Mouse (Mus musculus) adrenal gland, adult 8-10 months (tissue): ENCODE results near the gene Slco3a1. TPM values are rescaled to one million over a fixed set of nuclear protein-coding genes. Genes with fewer than 3 reads are reported as not detected.
A peak's percentile ranks its signal among the peaks of the same experiment; 100 is the strongest.

Experiments used
- DNase-seq: peaks from one replicate; pipeline ENCODE4 v3.0.0; 2022
- total RNA-seq, 4 experiments: library from RNA; stranded (reverse); gene quantifications; 2 replicates each; pipeline ENCODE4 v1.2.4; 2022

The Slco3a1 gene
- total RNA-seq, 4 experiments from 2014 or later, result 29.6 to 44.1 (median 39.0) TPM

- no peak for DNase-seq
Observed at GRCm38 (mm10) chr7:74341149-74341805, 213.3 kb downstream of the Slco3a1 start.

GRCm38 (mm10) chr7:74340419-74340954, 214.1 kb downstream of the Slco3a1 start:
- no peak for DNase-seq

DNA sequence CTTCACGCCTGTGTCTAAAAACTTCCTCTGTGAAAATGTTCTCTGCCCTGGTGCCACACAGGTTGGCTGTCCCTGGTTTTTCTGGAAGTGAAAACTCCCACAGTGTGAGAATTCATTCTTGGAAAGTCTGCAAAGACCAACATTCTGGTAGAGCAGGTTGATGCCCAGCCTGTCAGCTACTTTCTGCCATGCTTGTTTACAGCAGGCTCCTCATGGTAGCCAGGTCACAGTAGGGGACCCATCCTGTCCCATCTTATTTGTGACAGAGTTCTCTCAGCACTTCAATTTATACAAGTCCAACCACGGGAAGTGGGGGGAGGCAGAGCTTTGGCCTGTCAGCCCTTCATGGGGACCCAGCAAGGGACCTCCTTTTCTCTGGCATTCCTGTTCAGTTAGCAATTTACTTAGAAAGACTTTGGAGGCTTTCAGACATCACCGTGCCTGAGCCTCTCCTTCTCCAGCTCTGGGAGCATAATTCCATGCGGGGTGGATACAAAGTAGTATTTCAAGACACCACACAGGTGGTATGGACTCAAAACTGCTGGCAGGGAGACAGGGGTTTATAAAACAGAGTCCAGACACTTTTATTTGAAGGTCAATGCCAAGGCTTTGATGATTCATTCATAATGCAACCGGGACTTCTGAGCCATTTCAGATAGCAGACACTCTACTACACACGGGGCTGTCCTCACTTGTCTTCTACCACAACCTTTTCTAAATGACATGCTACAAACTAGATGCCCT, 216.7 kb downstream of the Slco3a1 start:
- no peak for DNase-seq

DNA sequence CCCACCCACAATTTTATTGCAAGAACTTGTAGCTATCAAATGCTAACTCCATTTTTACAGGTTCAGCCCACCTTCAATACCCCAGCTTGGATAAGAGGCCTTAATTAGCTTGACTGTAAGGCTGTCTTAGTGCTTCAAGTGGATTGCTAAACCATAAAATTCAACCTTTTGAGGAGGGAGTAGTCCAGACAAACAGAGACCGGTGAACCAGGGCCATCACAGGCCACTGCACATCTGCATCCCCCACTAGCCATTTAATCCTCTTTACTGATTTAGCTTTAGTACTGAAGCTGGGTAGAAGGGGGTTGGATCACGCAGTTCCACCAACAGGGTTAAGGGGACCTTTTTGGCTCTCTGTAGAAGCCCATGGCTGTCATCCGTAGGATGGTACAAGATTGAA, 222.3 kb downstream of the Slco3a1 start:
- no peak for DNase-seq

- no peak for DNase-seq
Observed at GRCm38 (mm10) chr7:74330858-74331726, 223.5 kb downstream of the Slco3a1 start.

GRCm38 (mm10) chr7:74330117-74330857, 224.3 kb downstream of the Slco3a1 start:
- no peak for DNase-seq

DNA sequence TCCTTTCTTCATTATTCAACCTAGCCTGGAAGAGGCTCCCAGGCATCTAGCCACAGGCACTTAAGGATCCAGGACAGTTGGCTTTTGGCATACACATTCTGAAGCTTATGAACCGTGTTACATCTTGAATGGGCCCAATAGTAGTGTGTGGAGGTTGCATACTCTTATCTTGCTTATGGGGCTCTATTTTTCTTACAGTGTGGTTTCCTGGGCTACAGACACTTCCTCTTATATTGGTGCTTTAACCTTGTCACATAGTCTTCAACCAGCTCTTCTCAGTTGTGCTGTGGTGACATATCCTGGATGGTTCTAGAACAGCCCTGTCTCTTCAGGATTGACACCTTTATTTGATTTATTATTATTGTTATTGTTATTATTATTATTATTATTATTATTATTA, 225.6 kb downstream of the Slco3a1 start:
- no peak for DNase-seq

GRCm38 (mm10) chr7:74327716-74328115, 226.9 kb downstream of the Slco3a1 start:
- DNase-seq, result no peak

- DNase-seq, result no peak
Observed at GRCm38 (mm10) chr7:74325052-74325451, 229.5 kb downstream of the Slco3a1 start.

DNA sequence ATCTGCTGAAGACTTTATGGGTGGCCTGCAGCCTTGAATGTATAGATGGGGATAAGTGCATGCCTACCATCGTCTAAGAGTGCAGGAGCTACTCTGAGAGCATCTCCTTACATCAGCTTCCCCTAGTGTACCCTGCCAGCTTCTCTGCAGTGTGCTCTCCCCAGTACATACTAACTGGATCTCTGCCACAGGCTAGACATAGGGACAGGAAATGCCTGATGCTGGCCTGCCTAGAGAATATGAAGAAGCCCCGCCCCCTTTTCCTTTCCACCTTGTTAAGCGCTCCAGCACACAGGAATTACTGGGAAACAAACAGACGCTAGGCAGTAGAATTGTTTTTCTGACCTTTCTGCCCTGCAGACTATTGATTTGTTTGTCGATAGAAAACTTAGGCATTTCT, 230.9 kb downstream of the Slco3a1 start:
- no peak for DNase-seq

DNA sequence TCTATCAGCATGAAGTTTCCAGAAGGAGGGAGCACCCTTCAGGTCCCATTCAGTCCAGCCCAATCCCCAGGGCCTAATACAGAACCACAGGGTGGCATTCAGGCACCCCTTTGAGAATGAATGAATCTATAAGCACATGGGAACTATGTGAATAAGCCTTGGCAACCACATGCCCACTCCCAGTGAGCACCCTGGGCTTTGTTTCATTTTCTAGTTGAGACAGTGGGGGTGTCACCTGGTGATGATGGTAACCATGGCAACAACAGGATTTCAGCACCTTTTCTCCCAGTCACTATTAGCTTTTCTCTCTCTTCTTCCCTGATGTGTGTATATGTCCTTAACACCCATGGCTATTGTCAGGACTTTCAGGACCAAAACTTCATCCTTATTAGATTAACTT, 231.4 kb downstream of the Slco3a1 start:
- DNase-seq, result no peak

DNA sequence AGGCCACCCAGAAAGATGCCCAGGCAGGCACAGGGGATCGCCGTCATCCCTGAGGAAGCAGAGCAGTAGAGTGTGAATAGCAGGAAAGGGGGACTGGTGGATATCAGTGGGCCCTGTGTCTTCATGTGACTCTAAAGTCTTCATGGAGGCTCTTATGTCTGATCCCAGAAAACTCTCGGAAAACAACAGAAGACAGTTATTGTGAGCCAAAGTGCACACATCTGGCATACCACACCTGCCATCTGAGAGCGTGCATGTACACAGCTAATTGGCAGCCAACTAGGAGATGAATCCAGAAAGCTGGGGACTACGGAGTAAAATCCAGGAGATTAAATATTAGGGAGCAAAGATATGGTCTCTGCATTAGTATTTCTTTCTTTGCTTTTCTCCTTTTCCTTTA, 233.9 kb downstream of the Slco3a1 start:
- DNase-seq, result no peak

GRCm38 (mm10) chr7:74315836-74316435, 238.6 kb downstream of the Slco3a1 start:
- DNase-seq, result peak; percentile 59

DNA sequence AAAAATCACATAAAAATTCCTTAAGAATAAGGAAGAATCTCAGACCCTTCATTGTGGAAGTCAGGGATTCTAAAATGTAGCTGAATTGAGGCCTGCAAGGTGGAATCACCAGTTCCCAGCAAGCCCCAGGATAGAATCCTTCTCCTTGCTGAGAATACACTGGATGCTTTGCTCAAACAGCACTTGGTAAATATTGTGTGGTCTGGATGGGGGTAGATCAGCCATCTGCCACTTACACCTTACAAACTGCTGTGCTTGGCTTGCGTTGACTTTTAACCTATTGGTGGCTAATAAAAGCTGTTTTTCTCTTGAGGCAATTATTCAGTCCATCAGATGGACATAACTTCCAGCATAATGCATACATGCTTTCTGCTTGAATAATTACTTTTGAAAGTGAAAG, 240.3 kb downstream of the Slco3a1 start:
- DNase-seq, result no peak

GRCm38 (mm10) chr7:74313279-74314105, 241.1 kb downstream of the Slco3a1 start:
- no peak for DNase-seq

DNA sequence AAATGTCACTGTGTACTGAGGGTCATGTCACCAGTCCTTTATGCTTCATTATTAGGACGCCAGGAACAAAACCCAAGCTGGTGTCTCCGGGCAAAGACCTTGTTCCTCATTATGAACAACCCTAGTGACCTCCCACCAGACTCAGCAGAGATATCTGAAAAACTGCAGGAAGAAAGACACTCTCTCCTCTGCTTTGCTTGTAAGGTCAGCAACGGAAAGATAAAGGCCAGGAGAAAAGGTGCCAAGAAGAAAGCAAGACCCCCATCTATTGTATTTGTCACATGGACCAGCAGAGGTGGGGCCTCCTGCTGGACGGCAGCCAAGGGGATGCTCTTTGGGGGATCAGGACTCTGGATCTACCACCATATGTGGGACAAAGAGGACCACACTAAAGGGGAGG, 243.0 kb downstream of the Slco3a1 start:
- no peak for DNase-seq

DNA sequence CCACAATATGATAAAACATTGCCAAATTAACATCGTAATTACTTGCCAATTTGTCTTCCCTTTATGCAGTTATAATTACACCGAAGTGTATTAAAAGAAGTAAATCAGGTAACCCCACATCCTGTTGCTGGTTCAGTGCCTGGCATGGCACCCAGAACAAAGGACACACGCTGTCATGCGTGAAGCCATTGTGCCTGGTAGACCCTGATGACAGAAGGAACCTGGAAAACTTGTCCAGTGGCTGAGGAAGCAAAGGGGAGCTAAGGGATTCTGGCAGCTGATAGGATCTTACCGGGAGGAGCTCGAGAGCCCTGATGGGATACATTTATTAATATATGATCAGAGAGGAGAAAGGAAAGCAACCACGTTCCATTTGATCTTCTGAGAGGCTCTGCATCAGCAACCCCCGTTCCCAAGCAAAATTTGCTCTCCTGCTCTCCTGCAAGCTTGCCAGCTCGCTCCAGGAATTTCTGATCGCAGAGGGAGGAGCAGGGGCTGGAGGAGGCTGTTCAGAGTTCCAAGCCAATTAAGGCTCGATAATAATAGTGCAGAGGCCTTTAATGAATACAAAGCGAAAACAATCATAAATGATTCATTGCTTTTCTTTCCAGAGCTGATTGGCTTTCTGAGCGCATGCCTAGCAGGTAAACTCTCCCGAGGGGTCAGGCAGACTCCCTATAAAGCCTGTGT, 250.8 kb downstream of the Slco3a1 start:
- DNase-seq, result no peak

DNA sequence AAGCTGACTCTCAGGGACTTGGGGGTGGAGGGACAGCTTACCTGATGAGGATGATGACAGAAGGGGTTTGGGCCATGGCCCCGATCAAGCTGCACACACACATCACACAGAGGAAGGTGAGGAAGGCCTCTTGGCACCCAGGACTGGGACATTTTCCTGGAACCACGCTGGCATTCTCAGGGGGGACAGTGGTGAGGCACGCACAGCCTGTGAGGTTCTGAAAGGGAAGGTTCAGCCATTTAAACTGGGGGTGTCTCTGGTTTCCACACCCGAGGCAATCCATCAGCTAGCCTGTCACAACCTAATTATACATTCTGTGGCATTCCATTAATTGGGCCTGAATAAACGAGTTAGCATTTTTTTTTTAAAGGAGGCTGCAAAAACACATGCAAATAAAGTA, 251.5 kb downstream of the Slco3a1 start:
- no peak for DNase-seq

DNA sequence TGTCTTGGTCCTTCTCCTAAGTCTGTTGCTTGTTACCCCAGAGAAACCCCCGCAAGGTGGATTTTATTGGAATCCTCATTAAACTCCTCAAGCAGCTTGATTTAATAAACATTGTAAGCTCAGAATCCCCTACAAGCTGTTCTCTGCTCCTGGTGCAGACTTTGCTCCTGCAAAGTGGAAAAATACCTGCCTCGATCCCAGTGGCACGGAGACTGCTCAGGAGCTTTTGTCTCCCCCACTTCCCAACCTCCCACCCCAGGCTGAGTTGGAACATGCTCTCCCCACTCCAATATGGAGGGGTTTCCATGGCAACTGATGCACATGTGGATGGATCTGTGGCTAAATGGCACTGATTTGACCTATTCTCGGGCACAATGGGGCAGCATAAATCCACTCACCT, 268.0 kb downstream of the Slco3a1 start:
- DNase-seq, result no peak

DNA sequence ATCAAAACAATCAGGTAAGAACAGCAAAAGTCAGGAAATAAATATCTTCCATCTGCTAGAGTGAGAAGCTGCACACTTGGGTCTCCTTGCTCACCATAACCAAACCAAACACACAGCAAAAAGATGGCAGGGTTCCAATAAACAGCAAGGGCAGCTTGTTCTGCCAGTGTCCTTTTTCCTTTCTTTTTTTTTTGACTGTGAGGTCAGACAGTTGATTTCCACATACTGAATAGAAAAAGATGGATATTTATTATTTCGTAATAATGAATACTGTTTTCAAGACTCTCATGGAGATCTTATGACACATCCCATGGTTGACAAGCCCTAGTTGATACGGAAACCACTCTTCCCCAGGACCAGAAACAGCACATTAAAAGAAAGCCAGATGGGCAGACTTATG, 274.2 kb downstream of the Slco3a1 start:
- peak; percentile 32 for DNase-seq
